Mouse (Mus musculus) forebrain, embryonic 14.5 days (tissue): Measurements from ENCODE around the gene 4833423E24Rik. TPM values are rescaled to one million over a fixed set of nuclear protein-coding genes. Genes with fewer than 3 reads are reported as not detected.

Source experiments
- ATAC-seq: fragments of 200-750 bp; cut with Nextera tagmentation; 2 replicates; pipeline ENCODE4 v1.8.0; 2017; ENCODE audit warnings: mild to moderate bottlenecking, moderate library complexity
- DNase-seq: peaks from one replicate; pipeline ENCODE4 v3.0.0-alpha.2; 2015; ENCODE audit warnings: low spot score
- H3K27ac ChIP-seq: fragments of 300-500 bp; sonication (generic); 2 replicates; pipeline ENCODE4 v1.5.1; 2014; ENCODE audit warnings: low read depth, mild to moderate bottlenecking, control low read depth, low read length, moderate library complexity
- H3K27me3 ChIP-seq: fragments of 300-500 bp; sonication (generic); replicated peaks from 2 replicates; pipeline ENCODE4 v1.6.1; 2014; ENCODE audit warnings: low read length, control low read depth, mixed read lengths; ENCODE audit not compliant: control insufficient read depth, insufficient read depth
- H3K36me3 ChIP-seq: fragments of 300-500 bp; sonication (generic); 2 replicates; pipeline ENCODE4 v1.6.1; 2014; ENCODE audit warnings: low read length, control low read depth; ENCODE audit not compliant: control insufficient read depth, insufficient read depth
- H3K4me1 ChIP-seq: fragments of 300-500 bp; sonication (generic); 2 replicates; pipeline ENCODE4 v1.6.1; 2014; ENCODE audit warnings: antibody characterized with exemption, low read length, control low read depth; ENCODE audit not compliant: control insufficient read depth, insufficient read depth
- H3K4me2 ChIP-seq: fragments of 300-500 bp; sonication (generic); 2 replicates; pipeline ENCODE4 v1.6.1; 2014; ENCODE audit warnings: mild to moderate bottlenecking, control low read depth, low read length
- H3K4me3 ChIP-seq: fragments of 300-500 bp; sonication (generic); 2 replicates; pipeline ENCODE4 v1.5.1; 2014; ENCODE audit warnings: low read depth, low read length, control low read depth
- H3K9ac ChIP-seq: fragments of 300-500 bp; sonication (generic); 2 replicates; pipeline ENCODE4 v1.6.1; 2014; ENCODE audit warnings: mild to moderate bottlenecking, low read length, control low read depth, moderate library complexity
- H3K9me3 ChIP-seq: fragments of 300-500 bp; sonication (generic); replicated peaks from 2 replicates; pipeline ENCODE4 v1.6.1; 2016; ENCODE audit warnings: low read length, control low read depth, mixed read lengths; ENCODE audit not compliant: control insufficient read depth
- WGBS: fragments of 180-500 bp; shearing (Covaris S2); extraction: QIAGEN DNeasy Blood & Tissue Kit; methylation state at CpG from one replicate; pipeline ENCODE4 v1.1.7; 2014; 5-methylcytosine and 5-hydroxymethylcytosine counted together
- polyA plus RNA-seq: library from polyadenylated mRNA; unstranded; fragments of >200 nt; fragmentation: Nextera tagmentation; extraction: Ambion mirVana; gene quantifications from 2 replicates; pipeline ENCODE4 v1.2.1, GENCODE M21; 2014

4833423E24Rik gene
- polyA plus RNA-seq, result 0.08 and 0.12 TPM in 2 replicates

DNA sequence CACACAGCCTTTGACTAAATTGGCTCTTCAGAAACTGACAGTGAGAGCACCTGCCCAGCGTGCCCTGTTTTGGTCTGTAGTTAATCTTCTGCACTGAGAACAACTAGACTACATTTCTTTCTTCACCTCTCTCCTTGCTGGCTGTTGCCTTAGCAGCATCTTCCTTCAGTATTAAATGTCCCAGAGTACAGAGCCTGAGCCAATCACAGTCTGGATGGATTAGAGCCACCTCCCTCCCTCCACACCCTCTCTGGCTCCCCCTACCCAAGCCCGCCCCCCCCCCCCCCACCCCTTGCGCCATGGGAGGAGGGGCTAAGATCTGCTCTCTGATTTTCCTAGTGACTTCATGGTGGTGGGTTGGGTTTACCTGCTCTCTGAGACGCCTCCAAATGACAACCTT, at the start of gene 4833423E24Rik:
TSS of gene 4833423E24Rik (minus strand) at position 146 of the 400 bp plus-strand sequence.
- DNase-seq (no peak), ATAC-seq (peak; percentile 46; the same call in 1 of the 2 replicates)
- WGBS, result 26% methylated on average over 4 of the region's 4 CpGs
- no peaks in the 10 kb centered on the region for H3K36me3 ChIP-seq
- H3K4me2 ChIP-seq, result no peak within 1 kb of the TSS
- no peak within 1 kb of the TSS for H3K27ac ChIP-seq
- H3K4me3 ChIP-seq, result no peak within 1 kb of the TSS
- H3K27me3 ChIP-seq, result no peaks in the 10 kb centered on the region
- no peaks in the 10 kb centered on the region for H3K4me1 ChIP-seq
- H3K9ac ChIP-seq, result no peak within 1 kb of the TSS
- no peaks in the 10 kb centered on the region for H3K9me3 ChIP-seq

DNA sequence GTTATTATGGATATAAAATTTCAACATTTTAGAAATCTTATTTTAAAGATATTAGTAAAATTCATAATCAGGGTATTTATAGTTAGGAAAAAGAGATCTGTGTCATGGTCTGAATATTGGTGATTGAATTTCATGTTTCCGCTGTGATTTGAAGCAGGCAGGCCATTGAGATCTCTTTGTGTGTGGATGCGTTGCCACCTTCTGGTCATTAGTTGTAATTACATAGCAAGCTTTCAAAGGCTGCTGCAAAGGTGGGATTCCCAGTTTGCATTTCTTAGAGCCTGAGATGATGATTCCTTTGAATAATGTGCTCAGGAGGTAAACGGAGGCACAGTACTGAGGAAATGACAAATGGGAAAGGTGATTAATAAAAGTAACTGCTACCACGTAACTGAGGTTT, 42.4 kb upstream of the 4833423E24Rik start:
- H3K4me1 ChIP-seq, result no peaks in the 10 kb centered on the region
- H3K9ac ChIP-seq, result no peak overlapping the region
- no peaks in the 10 kb centered on the region for H3K9me3 ChIP-seq
- WGBS, result 24% methylated on average over 4 of the region's 4 CpGs
- ATAC-seq (peak; percentile 76; the same call in 1 of the 2 replicates), DNase-seq (peak; percentile 79)
- no peaks in the 10 kb centered on the region for H3K36me3 ChIP-seq
- H3K27ac ChIP-seq, result no peak overlapping the region
- no peaks in the 10 kb centered on the region for H3K27me3 ChIP-seq
- no peak overlapping the region for H3K4me3 ChIP-seq
- H3K4me2 ChIP-seq, result no peak overlapping the region

DNA sequence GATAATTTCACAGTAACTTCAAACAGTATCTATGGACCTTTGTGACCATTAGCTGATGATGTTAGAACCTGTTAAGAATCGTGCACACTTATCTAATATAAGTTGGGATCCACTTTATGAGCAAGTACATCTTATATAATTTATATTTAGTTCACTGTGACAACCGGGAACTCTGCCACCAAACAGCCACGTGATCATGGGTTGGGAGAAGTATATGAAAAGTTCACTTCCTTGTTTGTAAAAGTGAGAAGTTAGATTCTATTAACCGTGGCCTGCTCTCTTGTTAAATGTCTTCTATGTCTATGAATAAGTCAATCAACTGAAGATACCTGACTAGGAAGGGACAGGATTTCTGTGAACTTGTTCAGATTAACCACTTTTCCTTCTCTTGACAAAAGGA, 41.4 kb upstream of the 4833423E24Rik start:
- Histone ChIP-seq H3K4me1 (no peaks in the 10 kb centered on the region), H3K27me3 (no peaks in the 10 kb centered on the region), H3K9ac (no peak overlapping the region), H3K27ac (no peak overlapping the region), H3K36me3 (no peaks in the 10 kb centered on the region), H3K4me3 (no peak overlapping the region), H3K9me3 (no peaks in the 10 kb centered on the region), H3K4me2 (no peak overlapping the region)
- ATAC-seq (no peak), DNase-seq (no peak)
- WGBS, result 73% methylated on average over 4 of the region's 4 CpGs

- Histone ChIP-seq H3K27ac (no peak overlapping the region), H3K4me2 (no peak overlapping the region), H3K9me3 (no peaks in the 10 kb centered on the region), H3K4me3 (no peak overlapping the region), H3K36me3 (no peaks in the 10 kb centered on the region), H3K27me3 (no peaks in the 10 kb centered on the region), H3K9ac (no peak overlapping the region), H3K4me1 (no peaks in the 10 kb centered on the region)
- 73% methylated on average over 1 of the region's 1 CpGs for WGBS
- ATAC-seq (no peak), DNase-seq (no peak)
Measured at GRCm38 (mm10) chr2:85554806-85555205, 36.0 kb upstream of the 4833423E24Rik start.

DNA sequence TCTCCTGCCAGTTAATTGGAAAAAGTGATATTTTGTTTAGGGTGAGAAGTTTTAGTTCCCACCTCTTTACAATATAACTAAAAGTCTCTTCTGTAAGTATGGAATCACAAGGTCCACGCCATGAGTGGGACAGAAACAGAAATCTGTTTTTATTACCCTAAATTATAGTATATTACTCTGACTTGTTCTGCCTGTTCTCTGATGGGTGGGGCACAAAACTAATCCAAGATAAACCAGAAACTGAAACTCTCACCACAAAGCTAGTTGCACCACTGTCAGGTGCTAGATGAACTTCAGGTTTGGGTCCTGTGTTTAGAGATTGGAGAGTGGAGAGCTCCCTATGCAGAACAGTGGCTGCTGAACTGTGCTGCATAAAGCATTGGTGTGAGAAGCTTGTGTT, 15.1 kb upstream of the 4833423E24Rik start:
- Histone ChIP-seq H3K27me3 (no peaks in the 10 kb centered on the region), H3K9ac (no peak overlapping the region), H3K4me3 (no peak overlapping the region), H3K4me1 (no peaks in the 10 kb centered on the region), H3K4me2 (no peak overlapping the region), H3K36me3 (no peaks in the 10 kb centered on the region), H3K27ac (no peak overlapping the region), H3K9me3 (no peaks in the 10 kb centered on the region)
- DNase-seq, result no peak
- 87% methylated on average over 1 of the region's 1 CpGs for WGBS
- ATAC-seq, result no peak

GRCm38 (mm10) chr2:85532082-85532778, 13.4 kb upstream of the 4833423E24Rik start:
- H3K36me3 ChIP-seq, result no peaks in the 10 kb centered on the region
- no peak for ATAC-seq
- H3K9me3 ChIP-seq, result no peaks in the 10 kb centered on the region
- no peak overlapping the region for H3K4me2 ChIP-seq
- 95% methylated on average over 2 of the region's 2 CpGs for WGBS
- no peak for DNase-seq
- H3K4me1 ChIP-seq, result no peaks in the 10 kb centered on the region
- H3K27ac ChIP-seq, result no peak overlapping the region
- H3K27me3 ChIP-seq, result no peaks in the 10 kb centered on the region
- no peak overlapping the region for H3K9ac ChIP-seq
- no peak overlapping the region for H3K4me3 ChIP-seq

- ATAC-seq (no peak), DNase-seq (no peak)
- Histone ChIP-seq H3K36me3 (no peaks in the 10 kb centered on the region), H3K27ac (no peak overlapping the region), H3K9me3 (no peaks in the 10 kb centered on the region), H3K4me1 (no peaks in the 10 kb centered on the region), H3K9ac (no peak overlapping the region), H3K4me2 (no peak overlapping the region), H3K27me3 (no peaks in the 10 kb centered on the region), H3K4me3 (no peak overlapping the region)
- 48% methylated on average over 2 of the region's 2 CpGs for WGBS
Measured at GRCm38 (mm10) chr2:85522859-85523489, 4.2 kb upstream of the 4833423E24Rik start.

GRCm38 (mm10) chr2:85518292-85518691, 532 bp downstream of the 4833423E24Rik start:
- DNase-seq (no peak), ATAC-seq (no peak)
- Histone ChIP-seq H3K9me3 (no peaks in the 10 kb centered on the region), H3K4me1 (no peaks in the 10 kb centered on the region), H3K4me2 (no peak overlapping the region), H3K36me3 (no peaks in the 10 kb centered on the region), H3K4me3 (no peak overlapping the region), H3K27me3 (no peaks in the 10 kb centered on the region), H3K9ac (no peak overlapping the region), H3K27ac (no peak overlapping the region)
- WGBS, result 90% methylated on average over 10 of the region's 10 CpGs

GRCm38 (mm10) chr2:85510376-85510775, 8.4 kb downstream of the 4833423E24Rik start:
- no peaks in the 10 kb centered on the region for H3K4me1 ChIP-seq
- H3K36me3 ChIP-seq, result no peaks in the 10 kb centered on the region
- no peak overlapping the region for H3K27ac ChIP-seq
- DNase-seq (no peak), ATAC-seq (no peak)
- no peaks in the 10 kb centered on the region for H3K9me3 ChIP-seq
- no peaks in the 10 kb centered on the region for H3K27me3 ChIP-seq
- H3K9ac ChIP-seq, result no peak overlapping the region
- 79% methylated on average over 3 of the region's 3 CpGs for WGBS
- H3K4me2 ChIP-seq, result no peak overlapping the region
- no peak overlapping the region for H3K4me3 ChIP-seq
